Mouse (Mus musculus) layer of hippocampus, adult 9-11 months (tissue): ENCODE results near the gene Susd2.

Experiments
- DNase-seq: peaks from one replicate; pipeline ENCODE4 v3.0.0; 2022

The Susd2 gene

GRCm38 (mm10) chr10:75643741-75644343 is at the start of gene Susd2:
TSS of gene Susd2 (minus strand) at chr10:75644008.
- DNase-seq: no peak

- no peak for DNase-seq
Observed at GRCm38 (mm10) chr10:75688598-75688997, 44.8 kb upstream of the Susd2 start.

- no peak for DNase-seq
Observed at GRCm38 (mm10) chr10:75686724-75687123, 42.9 kb upstream of the Susd2 start.

- DNase-seq: peak; percentile 88
Observed at GRCm38 (mm10) chr10:75684035-75685004, 40.5 kb upstream of the Susd2 start.

- peak; percentile 62 for DNase-seq
Observed at GRCm38 (mm10) chr10:75680574-75681001, 36.8 kb upstream of the Susd2 start.

GRCm38 (mm10) chr10:75679204-75679603 is 35.4 kb upstream of the Susd2 start:
- DNase-seq: no peak

GRCm38 (mm10) chr10:75677989-75678388 is 34.2 kb upstream of the Susd2 start:
- DNase-seq: peak; percentile 43

- no peak for DNase-seq
Observed at GRCm38 (mm10) chr10:75677571-75677970, 33.8 kb upstream of the Susd2 start.

GRCm38 (mm10) chr10:75676819-75677565 is 33.2 kb upstream of the Susd2 start:
- peak; percentile 51 for DNase-seq

- DNase-seq: no peak
Observed at GRCm38 (mm10) chr10:75676286-75676685, 32.5 kb upstream of the Susd2 start.

- no peak for DNase-seq
Observed at GRCm38 (mm10) chr10:75675594-75675993, 31.8 kb upstream of the Susd2 start.

GRCm38 (mm10) chr10:75669936-75670335 is 26.1 kb upstream of the Susd2 start:
- DNase-seq: no peak

GRCm38 (mm10) chr10:75667911-75668270 is 24.1 kb upstream of the Susd2 start:
- peak; percentile 66 for DNase-seq

- peak; percentile 88 for DNase-seq
Observed at GRCm38 (mm10) chr10:75667115-75667910, 23.5 kb upstream of the Susd2 start.

- peak; percentile 68 for DNase-seq
Observed at GRCm38 (mm10) chr10:75666451-75667030, 22.7 kb upstream of the Susd2 start.

GRCm38 (mm10) chr10:75664673-75665270 is 21.0 kb upstream of the Susd2 start:
- no peak for DNase-seq

GRCm38 (mm10) chr10:75662575-75662974 is 18.8 kb upstream of the Susd2 start:
- DNase-seq: no peak

- DNase-seq: no peak
Observed at GRCm38 (mm10) chr10:75661876-75662275, 18.1 kb upstream of the Susd2 start.

- no peak for DNase-seq
Observed at GRCm38 (mm10) chr10:75661381-75661780, 17.6 kb upstream of the Susd2 start.

GRCm38 (mm10) chr10:75657772-75658171 is 14.0 kb upstream of the Susd2 start:
- DNase-seq: no peak

- no peak for DNase-seq
Observed at GRCm38 (mm10) chr10:75657165-75657564, 13.4 kb upstream of the Susd2 start.

- DNase-seq: no peak
Observed at GRCm38 (mm10) chr10:75654053-75654452, 10.2 kb upstream of the Susd2 start.
